Mouse (Mus musculus) cerebellum, adult 2 months (tissue): ENCODE measurements around the gene Zfp692. TPM values are rescaled to one million over a fixed set of nuclear protein-coding genes. Genes with fewer than 3 reads are reported as not detected.

Experiments
- DNase-seq, 2 experiments: peaks; one replicate each; pipeline ENCODE4 v3.0.0; 2021
- H3K27ac ChIP-seq: fragments of 200-500 bp; 2 replicates; pipeline ENCODE4 v1.5.1; 2012; ENCODE audit warnings: low read length, control low read depth, inconsistent platforms; ENCODE audit not compliant: insufficient read depth
- H3K27me3 ChIP-seq: fragments of 200-500 bp; 2 replicates; pipeline ENCODE4 v1.6.1; 2012; ENCODE audit warnings: inconsistent platforms, mild to moderate bottlenecking, low read length, moderate library complexity; ENCODE audit not compliant: control insufficient read depth, insufficient read depth
- H3K4me1 ChIP-seq: fragments of 200-500 bp; 2 replicates; pipeline ENCODE4 v1.6.1; 2011; ENCODE audit warnings: low read length; ENCODE audit not compliant: control insufficient read depth, insufficient read depth
- H3K4me3 ChIP-seq: fragments of 200-500 bp; replicated peaks from 2 replicates; pipeline ENCODE3; 2011; ENCODE audit warnings: mild to moderate bottlenecking, low read depth, low read length, control low read depth; ENCODE audit not compliant: insufficient read depth
- CTCF ChIP-seq: fragments of 200-500 bp; IDR thresholded peaks from 2 replicates; pipeline ENCODE4 v1.5.1; 2011; ENCODE audit warnings: low read depth, mild to moderate bottlenecking, control low read depth, low read length, moderate library complexity, borderline replicate concordance; ENCODE audit not compliant: insufficient read depth
- POLR2A ChIP-seq: fragments of 200-500 bp; IDR thresholded peaks from 2 replicates; pipeline ENCODE4 v1.6.1; 2011; ENCODE audit warnings: low read length, control low read depth, borderline replicate concordance; ENCODE audit not compliant: insufficient read depth
- WGBS: fragments of 180-500 bp; shearing (Covaris S2); methylation state at CpG from one replicate; pipeline ENCODE4 v1.1.7; 2018; 5-methylcytosine and 5-hydroxymethylcytosine counted together
- polyA plus RNA-seq: library from polyadenylated mRNA; depleted of rRNA; stranded (reverse); fragments of >200 nt; gene quantifications from 2 replicates; pipeline ENCODE4 v1.2.3, GENCODE M21; 2012; rRNA removed

Zfp692 gene
- 74.5 and 81.1 TPM in 2 replicates for polyA plus RNA-seq

GRCm38 (mm10) chr11:58306860-58307308 lies at the start of gene Zfp692:
Gene Zfp692, plus strand, starts transcription at chr11:58307069.
- Histone ChIP-seq H3K4me3 (peak within 1 kb of the TSS; percentile 72), H3K27ac (peak within 1 kb of the TSS; percentile 43; the same call in 1 of the 2 replicates), H3K27me3 (no peaks in the 10 kb centered on the region), H3K4me1 (no peaks in the 10 kb centered on the region)
- WGBS = under 1% methylated on average over 34 of the region's 34 CpGs
- peak; percentile 96 to 98 for DNase-seq
- no peak for TF ChIP-seq CTCF
- TF ChIP-seq POLR2A = peak; percentile 43; the same call in 1 of the 2 replicates

DNA sequence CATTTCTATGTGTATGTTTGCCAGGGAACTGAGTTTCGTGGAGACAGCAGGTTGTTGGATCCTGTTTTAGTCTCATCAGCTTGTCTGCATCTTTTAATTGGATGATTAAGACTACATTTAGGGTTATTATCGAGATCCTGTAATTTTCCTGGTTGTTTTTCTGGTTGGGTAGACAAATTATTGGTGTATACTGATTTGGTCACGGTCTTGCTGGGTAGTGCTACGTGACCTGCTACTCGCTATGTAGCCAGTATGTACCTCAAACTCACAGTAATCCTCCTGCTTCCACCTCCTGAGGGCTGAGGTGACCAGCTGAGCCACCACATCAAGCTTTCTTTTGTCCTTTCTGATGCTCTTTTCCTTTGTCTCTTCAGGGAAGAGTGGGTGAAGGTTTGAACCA lies 49.1 kb upstream of the Zfp692 start:
- Histone ChIP-seq H3K4me3 (no peak overlapping the region), H3K4me1 (no peaks in the 10 kb centered on the region), H3K27me3 (no peaks in the 10 kb centered on the region), H3K27ac (no peak overlapping the region)
- TF ChIP-seq CTCF (no peak), POLR2A (no peak)
- DNase-seq = no peak
- 71% methylated on average over 5 of the region's 5 CpGs for WGBS

- Histone ChIP-seq H3K4me3 (no peak overlapping the region), H3K27ac (no peak overlapping the region), H3K27me3 (no peaks in the 10 kb centered on the region), H3K4me1 (no peaks in the 10 kb centered on the region)
- DNase-seq = no peak
- no peak for TF ChIP-seq CTCF
- 81% methylated on average over 4 of the region's 4 CpGs for WGBS
These were observed 46.7 kb upstream of the Zfp692 start for GRCm38 (mm10) chr11:58260156-58260555.

- Histone ChIP-seq H3K4me1 (no peaks in the 10 kb centered on the region), H3K4me3 (no peak overlapping the region), H3K27ac (no peak overlapping the region), H3K27me3 (no peaks in the 10 kb centered on the region)
- WGBS = 89% methylated on average over 4 of the region's 4 CpGs
- DNase-seq = no peak
- TF ChIP-seq POLR2A = no peak
- TF ChIP-seq CTCF = no peak
These were observed 45.0 kb upstream of the Zfp692 start for GRCm38 (mm10) chr11:58261826-58262225.

DNA sequence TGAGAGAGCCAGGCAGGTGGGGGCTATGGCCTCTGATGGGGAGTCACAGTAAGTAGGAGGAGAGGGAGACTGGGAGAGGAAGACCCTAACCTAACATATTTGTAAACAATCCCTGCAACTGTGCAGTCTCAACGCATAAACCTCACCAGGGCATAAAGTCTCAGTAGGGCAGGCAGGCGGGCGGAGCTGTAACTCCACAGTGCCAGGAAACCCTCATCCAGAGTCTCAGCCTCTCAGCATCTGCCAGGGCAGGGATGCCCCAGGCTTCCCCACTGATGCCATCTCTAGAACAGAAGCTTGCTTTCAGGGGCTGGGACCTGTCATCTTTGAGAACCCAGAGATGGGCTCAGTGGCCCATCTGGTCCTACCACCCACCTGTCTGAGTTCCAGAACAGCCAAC lies 44.5 kb upstream of the Zfp692 start:
- H3K27ac ChIP-seq = no peak overlapping the region
- 27% methylated on average over 3 of the region's 3 CpGs for WGBS
- TF ChIP-seq POLR2A (no peak), CTCF (no peak)
- no peak for DNase-seq
- no peaks in the 10 kb centered on the region for H3K27me3 ChIP-seq
- no peak overlapping the region for H3K4me3 ChIP-seq
- H3K4me1 ChIP-seq = no peaks in the 10 kb centered on the region

- DNase-seq = no peak
- Histone ChIP-seq H3K4me3 (no peak overlapping the region), H3K27me3 (no peaks in the 10 kb centered on the region), H3K27ac (no peak overlapping the region), H3K4me1 (no peaks in the 10 kb centered on the region)
- TF ChIP-seq POLR2A (no peak), CTCF (no peak)
- WGBS = 68% methylated on average over 2 of the region's 2 CpGs
These were observed 43.4 kb upstream of the Zfp692 start for GRCm38 (mm10) chr11:58263516-58263915.

DNA sequence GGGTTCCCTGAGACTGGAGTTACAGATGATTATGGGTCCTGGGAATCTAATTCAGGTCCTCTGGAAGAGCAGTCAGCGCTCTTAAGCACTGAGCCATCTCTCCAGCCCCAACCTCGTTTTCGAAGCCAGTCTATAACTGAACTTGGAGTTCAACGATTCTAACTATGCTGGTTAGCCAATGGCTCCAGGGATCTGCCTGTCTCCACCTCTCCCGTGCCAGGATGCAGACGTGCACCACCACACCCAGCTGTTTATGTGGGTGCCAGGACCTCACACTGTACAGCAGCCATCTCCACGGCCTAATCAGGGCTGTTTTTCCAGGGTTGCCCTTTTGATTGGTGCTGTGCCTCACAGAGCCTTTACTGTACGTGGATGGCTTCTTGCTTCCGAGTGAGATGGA lies 42.3 kb upstream of the Zfp692 start:
- H3K27ac ChIP-seq = no peak overlapping the region
- no peak for DNase-seq
- TF ChIP-seq CTCF = no peak
- TF ChIP-seq POLR2A = no peak
- H3K4me1 ChIP-seq = no peaks in the 10 kb centered on the region
- 76% methylated on average over 9 of the region's 9 CpGs for WGBS
- no peak overlapping the region for H3K4me3 ChIP-seq
- no peaks in the 10 kb centered on the region for H3K27me3 ChIP-seq

DNA sequence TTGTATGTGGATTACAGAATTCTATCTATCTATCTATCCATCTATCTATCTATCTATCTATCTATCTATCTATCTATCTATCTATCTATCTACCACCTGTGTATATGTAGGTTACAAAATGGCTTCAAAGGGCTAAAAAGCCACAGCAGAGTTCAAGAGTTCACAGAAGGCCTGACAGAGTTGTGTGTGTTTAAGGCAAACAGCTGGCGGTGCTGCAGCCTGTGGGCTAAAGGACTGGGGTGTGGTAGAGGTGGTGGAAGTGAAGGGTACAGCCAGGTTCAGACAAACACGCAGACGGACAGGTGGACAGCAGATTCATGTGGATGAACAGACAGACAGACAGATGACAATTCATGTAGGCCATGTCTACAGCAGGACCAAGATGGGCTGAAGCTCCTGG lies 38.6 kb upstream of the Zfp692 start:
- no peak for TF ChIP-seq CTCF
- TF ChIP-seq POLR2A = no peak
- DNase-seq = no peak
- Histone ChIP-seq H3K27ac (no peak overlapping the region), H3K4me3 (no peak overlapping the region), H3K27me3 (no peaks in the 10 kb centered on the region), H3K4me1 (no peaks in the 10 kb centered on the region)
- 87% methylated on average over 3 of the region's 3 CpGs for WGBS
